Mouse (Mus musculus): ENCODE measurements at regions not wholly inside any gene's neighbourhood (a gene's known extent, or its start where the extent isn't known, plus 50 kb on each side); places are given as distances from the start of the nearest gene placed in this dataset.

GRCm38 (mm10) chr12:91997404-91997803 lies 148.4 kb upstream of the Sel1l start:
- WGBS = 64% methylated on average over 1 of the region's 1 CpGs
- Histone ChIP-seq H3K4me2 (no peak overlapping the region), H3K4me3 (no peak overlapping the region), H3K27me3 (no peaks in the 10 kb centered on the region), H3K9ac (no peak overlapping the region), H3K4me1 (replicated peaks) (no peaks in the 10 kb centered on the region), H3K27ac (no peak overlapping the region), H3K9me3 (no peaks in the 10 kb centered on the region), H3K36me3 (no peaks in the 10 kb centered on the region)
- ATAC-seq (ENCODE audit: low FRiP score) = no peak

GRCm38 (mm10) chr12:91995545-91995944 lies 146.6 kb upstream of the Sel1l start:
- Histone ChIP-seq H3K4me2 (no peak overlapping the region), H3K9me3 (no peaks in the 10 kb centered on the region), H3K4me1 (replicated peaks) (no peaks in the 10 kb centered on the region), H3K36me3 (no peaks in the 10 kb centered on the region), H3K9ac (no peak overlapping the region), H3K27me3 (no peaks in the 10 kb centered on the region), H3K27ac (no peak overlapping the region), H3K4me3 (no peak overlapping the region)
- 56% methylated on average over 2 of the region's 2 CpGs for WGBS
- no peak for ATAC-seq (ENCODE audit: low FRiP score)

- Histone ChIP-seq H3K4me1 (replicated peaks) (no peaks in the 10 kb centered on the region), H3K27me3 (no peaks in the 10 kb centered on the region), H3K9me3 (no peaks in the 10 kb centered on the region), H3K4me3 (no peak overlapping the region), H3K4me2 (no peak overlapping the region), H3K36me3 (no peaks in the 10 kb centered on the region), H3K9ac (no peak overlapping the region), H3K27ac (no peak overlapping the region)
- 78% methylated on average over 4 of the region's 4 CpGs for WGBS
- ATAC-seq (ENCODE audit: low FRiP score) = no peak
These were observed 137.5 kb upstream of the Sel1l start for GRCm38 (mm10) chr12:91986448-91986847.

GRCm38 (mm10) chr12:91980321-91980720 lies 131.4 kb upstream of the Sel1l start:
- Histone ChIP-seq H3K27me3 (no peaks in the 10 kb centered on the region), H3K9me3 (no peaks in the 10 kb centered on the region), H3K27ac (no peak overlapping the region), H3K4me2 (no peak overlapping the region), H3K4me1 (replicated peaks) (no peaks in the 10 kb centered on the region), H3K4me3 (no peak overlapping the region), H3K36me3 (no peaks in the 10 kb centered on the region), H3K9ac (no peak overlapping the region)
- no peak for ATAC-seq (ENCODE audit: low FRiP score)
- 68% methylated on average over 7 of the region's 7 CpGs for WGBS

- Histone ChIP-seq H3K36me3 (no peaks in the 10 kb centered on the region), H3K27me3 (no peaks in the 10 kb centered on the region), H3K9ac (no peak overlapping the region), H3K4me3 (no peak overlapping the region), H3K9me3 (no peaks in the 10 kb centered on the region), H3K4me2 (no peak overlapping the region), H3K4me1 (replicated peaks) (no peaks in the 10 kb centered on the region), H3K27ac (no peak overlapping the region)
- ATAC-seq (ENCODE audit: low FRiP score) = no peak
- 75% methylated on average over 1 of the region's 1 CpGs for WGBS
These were observed 122.1 kb upstream of the Sel1l start for GRCm38 (mm10) chr12:91971045-91971444.

- H3K4me2 ChIP-seq = no peak overlapping the region
- no peak overlapping the region for H3K9ac ChIP-seq
- H3K36me3 ChIP-seq = no peaks in the 10 kb centered on the region
- H3K27me3 ChIP-seq = no peaks in the 10 kb centered on the region
- H3K27ac ChIP-seq = no peak overlapping the region
- no peak for ATAC-seq (ENCODE audit: low FRiP score)
- no peaks in the 10 kb centered on the region for H3K4me1 ChIP-seq (replicated peaks)
- H3K9me3 ChIP-seq = no peaks in the 10 kb centered on the region
- 93% methylated on average over 1 of the region's 1 CpGs for WGBS
- no peak overlapping the region for H3K4me3 ChIP-seq
These were observed 117.0 kb upstream of the Sel1l start for GRCm38 (mm10) chr12:91965937-91966336.

GRCm38 (mm10) chr12:91963239-91963638 lies 114.3 kb upstream of the Sel1l start:
- no peaks in the 10 kb centered on the region for H3K9me3 ChIP-seq
- no peak for ATAC-seq (ENCODE audit: low FRiP score)
- H3K4me3 ChIP-seq = no peak overlapping the region
- H3K27me3 ChIP-seq = no peaks in the 10 kb centered on the region
- no peak overlapping the region for H3K27ac ChIP-seq
- WGBS = 86% methylated on average over 5 of the region's 5 CpGs
- no peaks in the 10 kb centered on the region for H3K36me3 ChIP-seq
- H3K4me1 ChIP-seq (replicated peaks) = no peaks in the 10 kb centered on the region
- no peak overlapping the region for H3K4me2 ChIP-seq
- no peak overlapping the region for H3K9ac ChIP-seq

GRCm38 (mm10) chr12:91958086-91958485 lies 109.1 kb upstream of the Sel1l start:
- Histone ChIP-seq H3K36me3 (no peaks in the 10 kb centered on the region), H3K9me3 (no peaks in the 10 kb centered on the region), H3K4me2 (no peak overlapping the region), H3K9ac (no peak overlapping the region), H3K4me3 (no peak overlapping the region), H3K27me3 (no peaks in the 10 kb centered on the region), H3K4me1 (replicated peaks) (no peaks in the 10 kb centered on the region), H3K27ac (no peak overlapping the region)
- ATAC-seq (ENCODE audit: low FRiP score) = no peak
- 73% methylated on average over 4 of the region's 4 CpGs for WGBS

GRCm38 (mm10) chr12:91956411-91956810 lies 107.5 kb upstream of the Sel1l start:
- H3K4me1 ChIP-seq (replicated peaks) = no peaks in the 10 kb centered on the region
- H3K9me3 ChIP-seq = no peaks in the 10 kb centered on the region
- H3K27me3 ChIP-seq = no peaks in the 10 kb centered on the region
- no peaks in the 10 kb centered on the region for H3K36me3 ChIP-seq
- H3K9ac ChIP-seq = no peak overlapping the region
- no peak overlapping the region for H3K27ac ChIP-seq
- 87% methylated on average over 3 of the region's 3 CpGs for WGBS
- ATAC-seq (ENCODE audit: low FRiP score) = no peak
- no peak overlapping the region for H3K4me3 ChIP-seq
- H3K4me2 ChIP-seq = no peak overlapping the region

- no peak for ATAC-seq (ENCODE audit: low FRiP score)
- H3K4me3 ChIP-seq = no peak overlapping the region
These were observed 99.7 kb upstream of the Sel1l start for GRCm38 (mm10) chr12:91948602-91949167.

GRCm38 (mm10) chr12:91947998-91948397 lies 99.0 kb upstream of the Sel1l start:
- Histone ChIP-seq H3K9me3 (no peaks in the 10 kb centered on the region), H3K4me2 (no peak overlapping the region)
- 87% methylated on average over 3 of the region's 3 CpGs for WGBS

More at GRCm38 (mm10) chr12:91948602-91949167, 99.7 kb upstream of the Sel1l start:
- 87% methylated on average over 8 of the region's 8 CpGs for WGBS
- Histone ChIP-seq H3K4me1 (replicated peaks) (no peaks in the 10 kb centered on the region), H3K27ac (no peak overlapping the region), H3K36me3 (no peaks in the 10 kb centered on the region), H3K9ac (no peak overlapping the region), H3K9me3 (no peaks in the 10 kb centered on the region), H3K4me2 (no peak overlapping the region), H3K27me3 (no peaks in the 10 kb centered on the region)

GRCm38 (mm10) chr12:91946541-91946940 lies 97.6 kb upstream of the Sel1l start:
- no peaks in the 10 kb centered on the region for H3K4me1 ChIP-seq (replicated peaks)
- 91% methylated on average over 3 of the region's 3 CpGs for WGBS
- no peak for ATAC-seq (ENCODE audit: low FRiP score)

More at GRCm38 (mm10) chr12:91947998-91948397, 99.0 kb upstream of the Sel1l start:
- no peak for ATAC-seq (ENCODE audit: low FRiP score)
- Histone ChIP-seq H3K9ac (no peak overlapping the region), H3K36me3 (no peaks in the 10 kb centered on the region), H3K4me1 (replicated peaks) (no peaks in the 10 kb centered on the region), H3K27ac (no peak overlapping the region), H3K27me3 (no peaks in the 10 kb centered on the region), H3K4me3 (no peak overlapping the region)

GRCm38 (mm10) chr12:91932490-91933361 lies 83.8 kb upstream of the Sel1l start:
- H3K4me3 ChIP-seq = no peak overlapping the region
- H3K36me3 ChIP-seq = no peaks in the 10 kb centered on the region
- H3K27me3 ChIP-seq = no peaks in the 10 kb centered on the region
- ATAC-seq (ENCODE audit: low FRiP score) = no peak
- no peak overlapping the region for H3K4me2 ChIP-seq
- H3K9me3 ChIP-seq = no peaks in the 10 kb centered on the region
- no peak overlapping the region for H3K27ac ChIP-seq
- 59% methylated on average over 7 of the region's 7 CpGs for WGBS
- H3K9ac ChIP-seq = no peak overlapping the region
- H3K4me1 ChIP-seq (replicated peaks) = no peaks in the 10 kb centered on the region

More at GRCm38 (mm10) chr12:91946541-91946940, 97.6 kb upstream of the Sel1l start:
- Histone ChIP-seq H3K27me3 (no peaks in the 10 kb centered on the region), H3K9me3 (no peaks in the 10 kb centered on the region), H3K36me3 (no peaks in the 10 kb centered on the region), H3K27ac (no peak overlapping the region), H3K4me3 (no peak overlapping the region), H3K9ac (no peak overlapping the region), H3K4me2 (no peak overlapping the region)

All from hindbrain, embryonic 13.5 days (tissue).